Mouse (Mus musculus) myocyte (in vitro differentiated cells): ENCODE data around the gene Heatr4. TPM values are rescaled to one million over a fixed set of nuclear protein-coding genes. Genes with fewer than 3 reads are reported as not detected.
A peak's percentile ranks its signal among the peaks of the same experiment; 100 is the strongest.

Source experiments
- H3K27me3 ChIP-seq: one replicate; pipeline ENCODE4 v1.6.1; 2011; ENCODE audit not compliant: control insufficient read depth, insufficient read depth, insufficient read length
- H3K36me3 ChIP-seq: one replicate; pipeline ENCODE4 v1.6.1; 2011; ENCODE audit not compliant: control insufficient read depth, insufficient read depth
- H3K4me2 ChIP-seq: one replicate; pipeline ENCODE4 v1.6.1; 2011; ENCODE audit warnings: low read depth, control low read depth
- H3K4me3 ChIP-seq: one replicate; pipeline ENCODE4 v1.5.1; 2011; ENCODE audit warnings: mild to moderate bottlenecking, control low read depth, moderate library complexity
- H3K79me2 ChIP-seq: one replicate; pipeline ENCODE4 v1.6.1; 2011; ENCODE audit not compliant: control insufficient read depth, insufficient read depth
- H3ac ChIP-seq: one replicate; pipeline ENCODE4 v1.6.1; 2011; ENCODE audit not compliant: control insufficient read depth, insufficient read length
- CEBPB ChIP-seq: IDR thresholded peaks from 2 replicates; pipeline ENCODE4 v1.6.1; 2011; ENCODE audit warnings: mild to moderate bottlenecking, moderate library complexity; ENCODE audit not compliant: poor library complexity, insufficient read depth, severe bottlenecking
- E2F4 ChIP-seq: IDR thresholded peaks from one replicate; pipeline ENCODE4 v1.6.1; 2011; ENCODE audit warnings: mild to moderate bottlenecking, control low read depth, moderate library complexity; ENCODE audit not compliant: insufficient read depth
- MAX ChIP-seq: IDR thresholded peaks from one replicate; pipeline ENCODE4 v1.6.1; 2011; ENCODE audit warnings: low read depth, mild to moderate bottlenecking, control low read depth
- MYOD1 ChIP-seq, 3 experiments: IDR thresholded peaks; one replicate each; pipeline ENCODE4 v1.6.1; 2011; ENCODE audit warnings: control low read depth in 2 of 3, low read depth in 2 of 3, mild to moderate bottlenecking in 2 of 3, moderate library complexity in 1 of 3; ENCODE audit not compliant: insufficient read length in 2 of 3, control insufficient read depth in 1 of 3
- MYOG ChIP-seq, 3 experiments: IDR thresholded peaks; one replicate each; pipeline ENCODE4 v1.6.1; 2011; ENCODE audit warnings: control low read depth in 2 of 3, low read depth in 2 of 3, mild to moderate bottlenecking in 2 of 3; ENCODE audit not compliant: insufficient read length in 2 of 3, control insufficient read depth in 1 of 3, insufficient read depth in 1 of 3
- POLR2A ChIP-seq: IDR thresholded peaks from one replicate; pipeline ENCODE4 v1.6.1; 2011; ENCODE audit warnings: low read depth, mild to moderate bottlenecking, control low read depth, moderate library complexity; ENCODE audit not compliant: insufficient read length
- POLR2AphosphoS2 ChIP-seq: IDR thresholded peaks from one replicate; pipeline ENCODE4 v1.6.1; 2011; ENCODE audit warnings: low read depth, control low read depth; ENCODE audit not compliant: insufficient read length
- REST ChIP-seq: IDR thresholded peaks from one replicate; pipeline ENCODE4 v1.6.1; 2011; ENCODE audit warnings: mild to moderate bottlenecking, control low read depth, moderate library complexity; ENCODE audit not compliant: insufficient read depth, insufficient read length
- SRF ChIP-seq: IDR thresholded peaks from one replicate; pipeline ENCODE4 v1.6.1; 2011; ENCODE audit warnings: low read depth; ENCODE audit not compliant: control insufficient read depth, insufficient read length
- TCF12 ChIP-seq: IDR thresholded peaks from one replicate; pipeline ENCODE4 v1.6.1; 2011; ENCODE audit warnings: mild to moderate bottlenecking, control low read depth; ENCODE audit not compliant: poor library complexity, insufficient read depth, severe bottlenecking
- TCF3 ChIP-seq: IDR thresholded peaks from one replicate; pipeline ENCODE4 v1.6.1; 2011; ENCODE audit warnings: low read depth, control low read depth; ENCODE audit not compliant: insufficient read length
- USF1 ChIP-seq: IDR thresholded peaks from one replicate; pipeline ENCODE4 v1.6.1; 2011; ENCODE audit warnings: low read depth, mild to moderate bottlenecking, control low read depth, moderate library complexity
- polyA plus RNA-seq: library from polyadenylated mRNA; unstranded; fragments of >200 nt; fragmentation: generic; extraction: Trizol; gene quantifications from one replicate; pipeline ENCODE4 v1.2.1, GENCODE M21; 2012; ENCODE audit warnings: missing spikeins

The Heatr4 gene
- polyA plus RNA-seq, 1 experiment: not detected

DNA sequence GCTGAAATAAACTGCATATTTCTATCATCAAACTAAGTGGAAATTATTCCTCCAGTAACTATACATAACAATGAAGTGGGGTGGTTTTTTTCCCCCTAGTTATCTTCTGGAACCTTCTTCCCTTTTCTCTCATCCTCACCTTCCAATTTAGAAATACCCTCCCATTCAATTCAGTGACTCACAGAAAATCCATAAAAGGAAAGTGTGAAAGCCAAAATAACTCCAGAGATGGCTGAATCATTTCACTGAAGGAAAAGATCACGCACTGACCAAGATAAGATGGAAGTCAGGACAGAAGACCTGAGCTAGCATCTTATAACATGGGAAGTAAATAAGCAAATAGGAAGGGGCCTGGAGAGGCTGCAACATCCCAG, 61.2 kb downstream of the Heatr4 start:
- H3K36me3 ChIP-seq: no peaks in the 10 kb centered on the region
- no peak for TF ChIP-seq POLR2A
- no peak for TF ChIP-seq REST
- TF ChIP-seq E2F4: no peak
- no peak for TF ChIP-seq USF1
- TF ChIP-seq MYOG (IDR thresholded peaks at IDR 0.05; ENCODE audit: control insufficient read depth in 1 of 3, insufficient read depth in 1 of 3, insufficient read length in 2 of 3, low read depth in 2 of 3): no peak
- no peak for TF ChIP-seq CEBPB
- TF ChIP-seq MAX: no peak
- no peak for TF ChIP-seq SRF
- TF ChIP-seq TCF12: no peak
- no peak for TF ChIP-seq MYOD1 (IDR thresholded peaks at IDR 0.05; ENCODE audit: control insufficient read depth in 1 of 3, insufficient read length in 2 of 3, low read depth in 2 of 3)
- no peak for TF ChIP-seq POLR2AphosphoS2
- no peak for TF ChIP-seq TCF3
- no peak overlapping the region for H3K4me3 ChIP-seq
- no peaks in the 10 kb centered on the region for H3K27me3 ChIP-seq
- H3ac ChIP-seq: no peak overlapping the region
- peak overlapping the region; percentile 89 for H3K4me2 ChIP-seq
- H3K79me2 ChIP-seq: peaks cover 12% of the 10 kb centered on the region

DNA sequence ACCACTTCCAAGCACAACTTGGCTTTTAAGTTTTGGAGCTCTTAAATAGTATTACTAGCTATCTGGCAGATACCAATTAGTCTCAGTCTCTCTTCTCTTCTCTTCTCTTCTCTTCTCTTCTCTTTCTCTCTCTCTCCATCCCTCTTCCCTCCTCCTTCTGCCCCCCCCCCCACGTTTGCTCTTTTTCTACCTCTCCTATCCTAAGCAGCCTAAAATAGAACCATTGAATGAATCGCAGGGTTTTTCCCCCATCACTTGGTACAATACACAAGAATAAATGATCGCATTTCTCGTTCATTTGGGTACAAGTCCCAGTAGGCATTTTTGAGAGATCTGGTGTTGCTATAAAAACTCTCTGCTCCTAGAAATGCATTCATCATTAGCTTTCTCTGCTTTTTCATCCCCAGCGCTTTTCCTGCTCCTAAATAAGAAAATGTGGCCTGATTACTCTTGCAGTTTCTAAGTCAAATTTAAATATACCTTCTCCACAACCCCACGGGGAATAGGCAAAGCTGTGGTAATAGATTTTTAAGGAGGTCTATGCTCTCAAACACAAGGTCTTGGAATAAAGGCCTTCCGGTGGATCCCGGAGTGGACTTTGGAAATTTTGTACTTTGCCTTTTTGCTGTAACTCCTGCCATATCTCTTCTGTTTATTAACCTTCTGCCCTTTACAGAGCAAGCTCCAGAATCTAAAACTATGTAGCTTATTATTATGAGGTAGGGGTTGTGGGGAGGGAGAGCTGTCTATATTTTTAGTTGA, 61.7 kb downstream of the Heatr4 start:
- H3K27me3 ChIP-seq: no peaks in the 10 kb centered on the region
- peak overlapping the region; percentile 35 for H3K4me3 ChIP-seq
- peak overlapping the region; percentile 89 for H3K4me2 ChIP-seq
- no peaks in the 10 kb centered on the region for H3K36me3 ChIP-seq
- TF ChIP-seq TCF3: no peak
- TF ChIP-seq USF1: no peak
- no peak overlapping the region for H3ac ChIP-seq
- peaks cover 12% of the 10 kb centered on the region for H3K79me2 ChIP-seq

DNA sequence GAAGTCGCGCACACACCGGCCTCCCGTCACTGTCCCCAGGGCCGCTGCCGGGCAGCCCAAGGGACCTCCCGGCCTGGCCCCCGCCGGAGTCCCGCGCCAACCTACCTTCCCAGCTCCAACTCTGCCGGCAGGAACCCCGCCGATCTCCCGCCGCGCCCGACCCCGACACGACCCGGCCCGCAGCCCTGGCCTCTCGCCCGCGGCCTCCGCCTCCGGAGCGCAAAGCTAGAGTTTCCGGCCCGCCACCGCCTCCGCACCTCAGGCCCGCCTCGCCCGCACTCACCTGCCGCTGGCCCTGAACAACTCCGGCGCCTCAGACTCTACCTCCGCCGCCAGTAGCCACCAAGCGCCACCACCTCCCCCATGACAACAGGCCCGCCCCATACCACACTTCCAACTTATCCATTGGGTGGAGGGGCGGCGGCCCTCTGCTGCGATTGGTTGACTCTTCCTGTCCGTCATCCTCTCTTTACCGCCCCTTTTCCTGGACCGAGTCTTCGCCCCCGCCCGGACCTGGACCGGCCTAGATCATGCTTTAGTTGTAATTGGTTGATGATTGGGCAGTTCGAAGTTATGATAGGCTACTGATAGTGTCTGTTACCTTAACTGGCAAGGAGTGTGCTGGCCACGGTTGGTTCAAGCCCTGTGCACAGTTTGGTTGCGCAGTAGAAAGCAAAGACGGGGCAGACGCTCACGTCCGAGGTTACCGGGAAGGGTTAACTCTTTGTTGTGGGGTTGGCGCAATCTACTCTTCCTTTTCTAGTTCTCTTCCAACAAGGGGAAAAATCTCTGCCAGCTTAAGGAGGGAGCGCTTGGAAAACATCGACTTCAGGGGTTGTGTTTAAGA, 62.9 kb downstream of the Heatr4 start, which contains the start of gene Numb:
Gene Numb, minus strand, starts transcription at position 400 of the 847 bp plus-strand sequence.
- Histone ChIP-seq H3K4me2 (peak within 1 kb of the TSS; percentile 89), H3K27me3 (no peaks in the 10 kb centered on the region), H3K4me3 (peak within 1 kb of the TSS; percentile 35), H3K36me3 (no peaks in the 10 kb centered on the region), H3K79me2 (peaks cover 12% of the 10 kb centered on the region), H3ac (peak within 1 kb of the TSS; percentile 60)
- TF ChIP-seq USF1 (no peak), POLR2AphosphoS2 (peak; percentile 89), MAX (no peak), MYOG (IDR thresholded peaks at IDR 0.05; ENCODE audit: control insufficient read depth in 1 of 3, insufficient read depth in 1 of 3, insufficient read length in 2 of 3, low read depth in 2 of 3) (peak in 1 of 3 experiments; percentile 6), CEBPB (0 out of 2 replicates have a peak, but pooled peaks have one; percentile 9), SRF (peak; percentile 82), TCF12 (no peak), MYOD1 (IDR thresholded peaks at IDR 0.05; ENCODE audit: control insufficient read depth in 1 of 3, insufficient read length in 2 of 3, low read depth in 2 of 3) (no peak), TCF3 (peak; percentile 34), E2F4 (no peak), POLR2A (peak; percentile 82)

DNA sequence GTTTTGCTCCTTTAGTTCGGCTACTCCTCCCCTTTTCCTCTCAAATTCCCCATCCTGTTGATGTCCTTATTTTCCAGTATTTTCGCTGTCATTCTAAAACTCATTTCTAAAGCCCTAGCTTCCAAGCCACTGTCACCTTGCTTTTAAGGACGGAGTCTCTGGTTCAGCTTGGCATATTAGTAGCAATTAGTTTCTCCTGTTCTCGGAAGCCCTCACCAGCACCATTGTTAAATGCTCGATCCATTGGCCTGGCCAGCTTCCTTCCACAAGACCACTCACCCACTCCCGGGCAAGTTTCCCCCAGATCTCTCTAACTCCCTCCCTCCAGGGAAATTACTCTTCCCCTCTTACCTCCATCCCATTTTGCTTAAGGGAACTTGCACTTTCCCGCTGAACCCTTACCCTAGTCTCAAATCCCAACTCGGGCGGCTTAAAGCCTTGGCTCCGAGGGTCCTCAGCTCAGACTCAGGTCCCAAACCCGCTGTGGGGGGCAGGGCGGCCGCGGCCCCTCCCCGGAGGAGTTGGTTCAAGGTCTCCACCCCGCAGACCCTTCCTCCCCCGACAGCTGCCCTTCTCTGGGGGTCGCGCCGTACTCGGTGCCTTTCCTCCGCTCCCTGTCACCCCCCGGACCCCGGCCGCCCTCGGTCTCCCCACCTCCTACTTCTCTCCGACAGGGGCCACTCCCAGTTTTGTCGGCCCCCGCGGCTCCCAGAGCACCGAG, 63.8 kb downstream of the Heatr4 start:
- peak overlapping the region; percentile 35 for H3K4me3 ChIP-seq
- H3K79me2 ChIP-seq: peaks cover 12% of the 10 kb centered on the region
- H3ac ChIP-seq: peak overlapping the region; percentile 60
- H3K4me2 ChIP-seq: peak overlapping the region; percentile 85
- TF ChIP-seq MYOG (IDR thresholded peaks at IDR 0.05; ENCODE audit: control insufficient read depth in 1 of 3, insufficient read depth in 1 of 3, insufficient read length in 2 of 3, low read depth in 2 of 3) (no peak), POLR2AphosphoS2 (no peak), MAX (no peak), MYOD1 (IDR thresholded peaks at IDR 0.05; ENCODE audit: control insufficient read depth in 1 of 3, insufficient read length in 2 of 3, low read depth in 2 of 3) (peak in 1 of 3 experiments; percentile 2), SRF (no peak), TCF3 (no peak)
- no peaks in the 10 kb centered on the region for H3K27me3 ChIP-seq
- H3K36me3 ChIP-seq: no peaks in the 10 kb centered on the region
